Mouse (Mus musculus) urinary bladder, postnatal 4 days (tissue): Measurements from ENCODE around the gene 5031410I06Rik.
"Not testable (repeated sequence)": the region's sequence is repeated elsewhere in the genome, so short reads cannot be mapped to it uniquely, and the experiment has no call there.

Experiments used
- DNase-seq, 2 experiments: peaks; one replicate each; pipeline ENCODE4 v3.0.0; 2021 to 2022; ENCODE audit warnings: low spot score in 2 of 2

The 5031410I06Rik gene

DNA sequence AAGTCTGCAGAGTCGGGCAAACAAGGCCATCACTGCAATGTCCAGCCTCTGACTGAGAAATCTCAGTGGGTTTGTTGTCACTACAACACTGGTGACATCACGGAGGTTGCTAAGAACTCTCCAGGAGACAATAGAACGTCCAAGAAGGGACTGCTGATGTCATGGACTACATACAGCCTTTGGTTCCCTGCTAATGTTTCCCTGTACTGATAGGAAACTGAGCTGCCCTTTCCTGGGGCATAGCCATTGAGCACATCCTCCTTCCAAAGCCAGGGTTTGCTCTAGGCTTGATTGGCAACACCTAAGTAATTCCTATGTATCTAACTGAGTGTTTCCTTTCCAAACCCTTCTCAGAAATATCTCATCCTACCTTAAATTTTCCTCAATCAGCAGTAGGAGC lies at the start of gene 5031410I06Rik:
5031410I06Rik (minus strand) TSS at position 101 of the 400 bp plus-strand sequence.
- not testable (repeated sequence) for DNase-seq

DNA sequence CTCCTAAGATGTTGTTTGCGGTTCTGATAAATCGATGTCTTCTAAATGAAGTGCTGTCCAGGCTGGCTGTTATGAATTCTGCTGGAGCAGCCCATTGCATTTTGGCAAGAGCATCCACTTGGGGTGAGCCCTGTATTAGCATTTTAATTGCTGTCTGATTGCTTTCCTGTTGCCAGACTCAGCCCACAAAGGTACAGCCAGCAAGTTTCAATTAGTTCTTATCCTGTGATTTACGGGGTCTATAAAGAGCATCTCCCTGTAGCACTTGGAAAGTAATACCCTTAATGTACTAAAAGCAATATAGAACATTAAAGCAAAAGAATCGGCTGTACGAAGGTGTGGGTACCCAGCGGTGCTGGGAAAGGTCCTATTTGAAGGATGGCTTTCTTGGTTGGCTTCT lies 37.7 kb upstream of the 5031410I06Rik start:
- DNase-seq: no peak

DNA sequence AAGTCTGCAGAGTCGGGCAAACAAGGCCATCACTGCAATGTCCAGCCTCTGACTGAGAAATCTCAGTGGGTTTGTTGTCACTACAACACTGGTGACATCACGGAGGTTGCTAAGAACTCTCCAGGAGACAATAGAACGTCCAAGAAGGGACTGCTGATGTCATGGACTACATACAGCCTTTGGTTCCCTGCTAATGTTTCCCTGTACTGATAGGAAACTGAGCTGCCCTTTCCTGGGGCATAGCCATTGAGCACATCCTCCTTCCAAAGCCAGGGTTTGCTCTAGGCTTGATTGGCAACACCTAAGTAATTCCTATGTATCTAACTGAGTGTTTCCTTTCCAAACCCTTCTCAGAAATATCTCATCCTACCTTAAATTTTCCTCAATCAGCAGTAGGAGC lies 16.2 kb upstream of the 5031410I06Rik start, which contains the start of gene Gm10220:
Gm10220 (minus strand) TSS at position 101 of the 400 bp plus-strand sequence.
- DNase-seq: not testable (repeated sequence)

DNA sequence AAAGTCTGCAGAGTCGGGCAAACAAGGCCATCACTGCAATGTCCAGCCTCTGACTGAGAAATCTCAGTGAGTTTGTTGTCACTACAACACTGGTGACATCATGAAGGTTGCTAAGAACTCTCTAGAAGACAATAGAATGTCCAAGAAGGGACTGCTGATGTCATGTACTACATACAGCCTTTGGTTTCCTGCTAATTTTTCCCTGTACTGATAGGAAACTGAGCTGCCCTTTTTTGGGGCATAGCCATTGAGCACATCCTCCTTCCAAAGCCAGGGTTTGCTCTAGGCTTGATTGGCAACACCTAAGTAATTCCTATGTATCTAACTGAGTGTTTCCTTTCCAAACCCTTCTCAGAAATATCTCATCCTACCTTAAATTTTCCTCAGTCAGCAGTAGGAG lies 16.0 kb downstream of the 5031410I06Rik start, which contains the start of gene Gm10471:
Gm10471 (minus strand) TSS at position 101 of the 400 bp plus-strand sequence.
- not testable (repeated sequence) for DNase-seq

- DNase-seq: not testable (repeated sequence)
Observed at GRCm38 (mm10) chr5:26079023-26079422, 26.1 kb downstream of the 5031410I06Rik start.

- DNase-seq: no peak
Observed at GRCm38 (mm10) chr5:26070716-26071115, 34.4 kb downstream of the 5031410I06Rik start.

DNA sequence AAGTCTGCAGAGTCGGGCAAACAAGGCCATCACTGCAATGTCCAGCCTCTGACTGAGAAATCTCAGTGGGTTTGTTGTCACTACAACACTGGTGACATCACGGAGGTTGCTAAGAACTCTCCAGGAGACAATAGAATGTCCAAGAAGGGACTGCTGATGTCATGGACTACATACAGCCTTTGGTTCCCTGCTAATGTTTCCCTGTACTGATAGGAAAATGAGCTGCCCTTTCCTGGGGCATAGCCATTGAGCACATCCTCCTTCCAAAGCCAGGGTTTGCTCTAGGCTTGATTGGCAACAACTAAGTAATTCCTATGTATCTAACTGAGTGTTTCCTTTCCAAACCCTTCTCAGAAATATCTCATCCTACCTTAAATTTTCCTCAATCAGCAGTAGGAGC lies 46.7 kb downstream of the 5031410I06Rik start, which contains the start of gene Gm7347:
Gm7347 (minus strand) TSS at position 101 of the 400 bp plus-strand sequence.
- DNase-seq: not testable (repeated sequence)
